Mouse (Mus musculus) forebrain, postnatal 0 days (tissue): ENCODE results near the gene Grk2. TPM values are rescaled to one million over a fixed set of nuclear protein-coding genes. Genes with fewer than 3 reads are reported as not detected.

Experiments
- ATAC-seq: fragments of 200-750 bp; cut with Nextera tagmentation; 2 replicates; pipeline ENCODE4 v1.8.0; 2017; ENCODE audit warnings: mild to moderate bottlenecking, moderate library complexity
- DNase-seq: peaks from one replicate; pipeline ENCODE4 v3.0.0-alpha.2; 2015
- H3K27ac ChIP-seq: fragments of 300-500 bp; sonication (generic); 2 replicates; pipeline ENCODE4 v1.5.1; 2014; ENCODE audit warnings: low read depth, mild to moderate bottlenecking, antibody characterized with exemption, low read length, moderate library complexity, mixed read lengths
- H3K27me3 ChIP-seq: fragments of 300-500 bp; sonication (generic); 2 replicates; pipeline ENCODE4 v1.6.1; 2014; ENCODE audit warnings: mild to moderate bottlenecking, low read length, mixed read lengths; ENCODE audit not compliant: insufficient read depth
- H3K36me3 ChIP-seq: fragments of 300-500 bp; sonication (generic); 2 replicates; pipeline ENCODE4 v1.6.1; 2014; ENCODE audit warnings: mild to moderate bottlenecking, moderate library complexity; ENCODE audit not compliant: insufficient read depth
- H3K4me1 ChIP-seq: fragments of 300-500 bp; sonication (generic); 2 replicates; pipeline ENCODE4 v1.6.1; 2014; ENCODE audit warnings: antibody characterized with exemption; ENCODE audit not compliant: insufficient read depth
- H3K4me2 ChIP-seq: fragments of 300-500 bp; sonication (generic); 2 replicates; pipeline ENCODE4 v1.6.1; 2014; ENCODE audit warnings: low read depth, mild to moderate bottlenecking, moderate library complexity
- H3K4me3 ChIP-seq: fragments of 300-500 bp; sonication (generic); 2 replicates; pipeline ENCODE4 v1.5.1; 2014; ENCODE audit warnings: low read depth, low read length, mixed read lengths
- H3K9ac ChIP-seq: fragments of 300-500 bp; sonication (generic); 2 replicates; pipeline ENCODE4 v1.6.1; 2014; ENCODE audit warnings: mild to moderate bottlenecking
- H3K9me3 ChIP-seq: fragments of 300-500 bp; sonication (generic); 2 replicates; pipeline ENCODE4 v1.6.1; 2016; ENCODE audit warnings: low read length
- CTCF ChIP-seq: sonication (generic); IDR thresholded peaks from 2 replicates; pipeline ENCODE4 v1.5.1; 2016; ENCODE audit warnings: antibody characterized with exemption, control low read depth, low read depth
- WGBS: fragments of 180-500 bp; shearing (Covaris S2); extraction: QIAGEN DNeasy Blood & Tissue Kit; methylation state at CpG from one replicate; pipeline ENCODE4 v1.1.7; 2014; 5-methylcytosine and 5-hydroxymethylcytosine counted together
- polyA plus RNA-seq: library from polyadenylated mRNA; unstranded; fragments of >200 nt; fragmentation: Nextera tagmentation; extraction: Ambion mirVana; gene quantifications from 2 replicates; pipeline ENCODE4 v1.2.1, GENCODE M21; 2015
- total RNA-seq: library from RNA; depleted of rRNA; stranded (reverse); fragments of >200 nt; gene quantifications from 2 replicates; pipeline ENCODE4 v1.2.3, GENCODE M21; 2014

Gene Grk2
- total and polyA plus RNA-seq, 2 experiments from 2014 or later: 24.6 to 136 TPM

GRCm38 (mm10) chr19:4304251-4304821, 1.7 kb downstream of the Grk2 start:
- H3K36me3 ChIP-seq: no peaks in the 10 kb centered on the region
- peak overlapping the region; percentile 92 for H3K4me2 ChIP-seq
- ATAC-seq (no peak), DNase-seq (no peak)
- no peaks in the 10 kb centered on the region for H3K9me3 ChIP-seq
- peak overlapping the region; percentile 6; the same call in 1 of the 2 replicates for H3K9ac ChIP-seq
- H3K27ac ChIP-seq: peak overlapping the region; percentile 15; the same call in 1 of the 2 replicates
- H3K4me3 ChIP-seq: peak overlapping the region; percentile 66; the same call in 1 of the 2 replicates
- H3K4me1 ChIP-seq: peaks cover 42% of the 10 kb centered on the region
- no peaks in the 10 kb centered on the region for H3K27me3 ChIP-seq
- no peak for TF ChIP-seq CTCF
- 68% methylated on average over 5 of the region's 5 CpGs for WGBS

GRCm38 (mm10) chr19:4303640-4303995, 2.4 kb downstream of the Grk2 start:
- TF ChIP-seq CTCF: no peak
- no peaks in the 10 kb centered on the region for H3K27me3 ChIP-seq
- no peaks in the 10 kb centered on the region for H3K9me3 ChIP-seq
- WGBS: 84% methylated on average over 5 of the region's 5 CpGs
- H3K4me1 ChIP-seq: peaks cover 42% of the 10 kb centered on the region
- H3K4me3 ChIP-seq: peak overlapping the region; percentile 5; the same call in 1 of the 2 replicates
- no peaks in the 10 kb centered on the region for H3K36me3 ChIP-seq
- ATAC-seq (no peak), DNase-seq (no peak)
- no peak overlapping the region for H3K27ac ChIP-seq
- no peak overlapping the region for H3K4me2 ChIP-seq
- H3K9ac ChIP-seq: no peak overlapping the region

- Histone ChIP-seq H3K9me3 (no peaks in the 10 kb centered on the region), H3K9ac (0 out of 2 replicates have a peak overlapping the region, but pooled peaks have one; percentile 18), H3K36me3 (no peaks in the 10 kb centered on the region), H3K4me1 (peaks cover 42% of the 10 kb centered on the region), H3K4me2 (peak overlapping the region; percentile 36), H3K27ac (peak overlapping the region; percentile 68), H3K4me3 (no peak overlapping the region), H3K27me3 (no peaks in the 10 kb centered on the region)
- ATAC-seq: peak; percentile 20; the same call in 1 of the 2 replicates
- peak; percentile 66 for DNase-seq
- 52% methylated on average over 7 of the region's 7 CpGs for WGBS
- no peak for TF ChIP-seq CTCF
Observed at GRCm38 (mm10) chr19:4302936-4303639, 2.9 kb downstream of the Grk2 start.

GRCm38 (mm10) chr19:4301735-4302651, 4.0 kb downstream of the Grk2 start:
- H3K4me1 ChIP-seq: peaks cover 41% of the 10 kb centered on the region
- WGBS: 30% methylated on average over 21 of the region's 21 CpGs

GRCm38 (mm10) chr19:4300852-4301734, 4.9 kb downstream of the Grk2 start:
- WGBS: 68% methylated on average over 11 of the region's 11 CpGs
- ATAC-seq (no peak), DNase-seq (no peak)
- peak overlapping the region; percentile 68 for H3K27ac ChIP-seq
- 0 out of 2 replicates have a peak overlapping the region, but pooled peaks have one; percentile 36 for H3K4me2 ChIP-seq
- H3K9me3 ChIP-seq: no peaks in the 10 kb centered on the region
- H3K27me3 ChIP-seq: no peaks in the 10 kb centered on the region
- no peak overlapping the region for H3K4me3 ChIP-seq
- no peak for TF ChIP-seq CTCF
- no peaks in the 10 kb centered on the region for H3K36me3 ChIP-seq
- peaks cover 35% of the 10 kb centered on the region for H3K4me1 ChIP-seq
- H3K9ac ChIP-seq: no peak overlapping the region

More at GRCm38 (mm10) chr19:4301735-4302651, 4.0 kb downstream of the Grk2 start:
- TF ChIP-seq CTCF: no peak
- H3K4me3 ChIP-seq: no peak overlapping the region
- no peaks in the 10 kb centered on the region for H3K27me3 ChIP-seq
- peak overlapping the region; percentile 18; the same call in 1 of the 2 replicates for H3K9ac ChIP-seq
- H3K4me2 ChIP-seq: peak overlapping the region; percentile 36
- DNase-seq (peak; percentile 25), ATAC-seq (0 out of 2 replicates have a peak, but pooled peaks have one; percentile 2)
- H3K27ac ChIP-seq: peak overlapping the region; percentile 68
- no peaks in the 10 kb centered on the region for H3K9me3 ChIP-seq
- H3K36me3 ChIP-seq: no peaks in the 10 kb centered on the region

GRCm38 (mm10) chr19:4300271-4300704, 5.7 kb downstream of the Grk2 start:
- H3K9me3 ChIP-seq: no peaks in the 10 kb centered on the region
- no peak for DNase-seq
- TF ChIP-seq CTCF: no peak
- ATAC-seq: no peak
- H3K27ac ChIP-seq: no peak overlapping the region
- 47% methylated on average over 7 of the region's 7 CpGs for WGBS
- H3K4me2 ChIP-seq: no peak overlapping the region
- no peaks in the 10 kb centered on the region for H3K27me3 ChIP-seq
- no peak overlapping the region for H3K4me3 ChIP-seq
- H3K4me1 ChIP-seq: peaks cover 35% of the 10 kb centered on the region
- H3K9ac ChIP-seq: no peak overlapping the region
- no peaks in the 10 kb centered on the region for H3K36me3 ChIP-seq
